Mouse (Mus musculus): ENCODE data around the gene Pkp2. TPM values are rescaled to one million over a fixed set of nuclear protein-coding genes. Genes with fewer than 3 reads are reported as not detected.
A peak's percentile ranks its signal among the peaks of the same experiment; 100 is the strongest.

The Pkp2 gene
- polyA plus RNA-seq, 1 experiment from 2014 or later: 14.4 TPM

- H3K27ac ChIP-seq (ENCODE audit: low read depth): peak overlapping the region; percentile 60
- peak overlapping the region; percentile 94 for H3K4me2 ChIP-seq (ENCODE audit: low read depth, low read length)
- 0 out of 2 replicates have a peak, but pooled peaks cover 6% of the 10 kb centered on the region for H3K27me3 ChIP-seq (ENCODE audit: insufficient read depth, low read length)
- ATAC-seq (no peak), DNase-seq (no peak)
- TF ChIP-seq CTCF (IDR thresholded peaks at IDR 0.05; ENCODE audit: low read depth) (no peak), EP300 (IDR thresholded peaks at IDR 0.05; ENCODE audit: low read depth) (0 out of 2 replicates have a peak, but pooled peaks have one; percentile 19)
- 29% methylated on average over 11 of the region's 11 CpGs for WGBS (ENCODE audit: insufficient replicate concordance)
- no peaks in the 10 kb centered on the region for H3K9me3 ChIP-seq (ENCODE audit: low read length)
- peaks cover 10% of the 10 kb centered on the region; the same call in 1 of the 2 replicates for H3K4me1 ChIP-seq (ENCODE audit: insufficient read depth)
- H3K36me3 ChIP-seq (replicated peaks; ENCODE audit: insufficient read depth, low read length): no peaks in the 10 kb centered on the region
- no peak overlapping the region for H3K9ac ChIP-seq (replicated peaks)
- H3K4me3 ChIP-seq (ENCODE audit: low read depth, low read length): no peak overlapping the region
Measured at GRCm38 (mm10) chr16:16215645-16216387, 2.7 kb downstream of the Pkp2 start.

GRCm38 (mm10) chr16:16216934-16217333 is 3.8 kb downstream of the Pkp2 start:
- 0 out of 2 replicates have a peak, but pooled peaks cover 6% of the 10 kb centered on the region for H3K27me3 ChIP-seq (ENCODE audit: insufficient read depth, low read length)
- no peaks in the 10 kb centered on the region for H3K9me3 ChIP-seq (ENCODE audit: low read length)
- TF ChIP-seq EP300 (IDR thresholded peaks at IDR 0.05; ENCODE audit: low read depth): no peak
- no peak for TF ChIP-seq CTCF (IDR thresholded peaks at IDR 0.05; ENCODE audit: low read depth)
- H3K27ac ChIP-seq (ENCODE audit: low read depth): no peak overlapping the region
- no peaks in the 10 kb centered on the region for H3K36me3 ChIP-seq (replicated peaks; ENCODE audit: insufficient read depth, low read length)
- DNase-seq: no peak
- 85% methylated on average over 1 of the region's 1 CpGs for WGBS (ENCODE audit: insufficient replicate concordance)
- H3K4me2 ChIP-seq (ENCODE audit: low read depth, low read length): no peak overlapping the region
- no peak for ATAC-seq
- no peak overlapping the region for H3K4me3 ChIP-seq (ENCODE audit: low read depth, low read length)
- no peak overlapping the region for H3K9ac ChIP-seq (replicated peaks)
- peaks cover 10% of the 10 kb centered on the region; the same call in 1 of the 2 replicates for H3K4me1 ChIP-seq (ENCODE audit: insufficient read depth)

GRCm38 (mm10) chr16:16219835-16220234 is 6.7 kb downstream of the Pkp2 start:
- WGBS (ENCODE audit: insufficient replicate concordance): 29% methylated on average over 3 of the region's 3 CpGs
- peaks cover 7% of the 10 kb centered on the region; the same call in 1 of the 2 replicates for H3K4me1 ChIP-seq (ENCODE audit: insufficient read depth)
- no peak overlapping the region for H3K4me2 ChIP-seq (ENCODE audit: low read depth, low read length)
- no peak overlapping the region for H3K27ac ChIP-seq (ENCODE audit: low read depth)
- ATAC-seq (no peak), DNase-seq (no peak)
- H3K4me3 ChIP-seq (ENCODE audit: low read depth, low read length): no peak overlapping the region
- TF ChIP-seq EP300 (IDR thresholded peaks at IDR 0.05; ENCODE audit: low read depth) (no peak), CTCF (IDR thresholded peaks at IDR 0.05; ENCODE audit: low read depth) (no peak)
- H3K9me3 ChIP-seq (ENCODE audit: low read length): no peaks in the 10 kb centered on the region
- no peak overlapping the region for H3K9ac ChIP-seq (replicated peaks)
- H3K36me3 ChIP-seq (replicated peaks; ENCODE audit: insufficient read depth, low read length): no peaks in the 10 kb centered on the region
- 0 out of 2 replicates have a peak, but pooled peaks cover 4% of the 10 kb centered on the region for H3K27me3 ChIP-seq (ENCODE audit: insufficient read depth, low read length)

- DNase-seq: no peak
- no peak for ATAC-seq
Measured at GRCm38 (mm10) chr16:16222651-16223050, 9.5 kb downstream of the Pkp2 start.

GRCm38 (mm10) chr16:16224506-16224924 is 11.4 kb downstream of the Pkp2 start:
- DNase-seq (no peak), ATAC-seq (peak; percentile 79)
- no peaks in the 10 kb centered on the region; the same call in 1 of the 2 replicates for H3K4me1 ChIP-seq (ENCODE audit: insufficient read depth)
- H3K9ac ChIP-seq (replicated peaks): no peak overlapping the region
- H3K36me3 ChIP-seq (replicated peaks; ENCODE audit: insufficient read depth, low read length): peaks cover 2% of the 10 kb centered on the region; the same call in 1 of the 2 replicates
- no peaks in the 10 kb centered on the region for H3K9me3 ChIP-seq (ENCODE audit: low read length)
- peak overlapping the region; percentile 46; the same call in 1 of the 2 replicates for H3K27ac ChIP-seq (ENCODE audit: low read depth)
- WGBS (ENCODE audit: insufficient replicate concordance): 39% methylated on average over 4 of the region's 4 CpGs
- H3K4me2 ChIP-seq (ENCODE audit: low read depth, low read length): no peak overlapping the region
- TF ChIP-seq EP300 (IDR thresholded peaks at IDR 0.05; ENCODE audit: low read depth) (no peak), CTCF (IDR thresholded peaks at IDR 0.05; ENCODE audit: low read depth) (no peak)
- H3K4me3 ChIP-seq (ENCODE audit: low read depth, low read length): no peak overlapping the region
- H3K27me3 ChIP-seq (ENCODE audit: insufficient read depth, low read length): no peaks in the 10 kb centered on the region

More at GRCm38 (mm10) chr16:16222651-16223050, 9.5 kb downstream of the Pkp2 start:
- H3K27me3 ChIP-seq (ENCODE audit: insufficient read depth, low read length): no peaks in the 10 kb centered on the region
- WGBS (ENCODE audit: insufficient replicate concordance): 50% methylated on average over 1 of the region's 1 CpGs
- H3K9ac ChIP-seq (replicated peaks): no peak overlapping the region
- H3K9me3 ChIP-seq (ENCODE audit: low read length): no peaks in the 10 kb centered on the region
- H3K27ac ChIP-seq (ENCODE audit: low read depth): no peak overlapping the region
- no peaks in the 10 kb centered on the region; the same call in 1 of the 2 replicates for H3K4me1 ChIP-seq (ENCODE audit: insufficient read depth)
- no peak overlapping the region for H3K4me3 ChIP-seq (ENCODE audit: low read depth, low read length)
- H3K36me3 ChIP-seq (replicated peaks; ENCODE audit: insufficient read depth, low read length): peaks cover 2% of the 10 kb centered on the region; the same call in 1 of the 2 replicates
- TF ChIP-seq EP300 (IDR thresholded peaks at IDR 0.05; ENCODE audit: low read depth) (no peak), CTCF (IDR thresholded peaks at IDR 0.05; ENCODE audit: low read depth) (no peak)
- no peak overlapping the region for H3K4me2 ChIP-seq (ENCODE audit: low read depth, low read length)

GRCm38 (mm10) chr16:16225828-16226227 is 12.7 kb downstream of the Pkp2 start:
- H3K9me3 ChIP-seq (ENCODE audit: low read length): no peaks in the 10 kb centered on the region
- peaks cover 6% of the 10 kb centered on the region; the same call in 1 of the 2 replicates for H3K36me3 ChIP-seq (replicated peaks; ENCODE audit: insufficient read depth, low read length)
- WGBS (ENCODE audit: insufficient replicate concordance): 89% methylated on average over 22 of the region's 22 CpGs
- H3K9ac ChIP-seq (replicated peaks): no peak overlapping the region
- no peaks in the 10 kb centered on the region for H3K27me3 ChIP-seq (ENCODE audit: insufficient read depth, low read length)
- DNase-seq: no peak
- H3K4me2 ChIP-seq (ENCODE audit: low read depth, low read length): no peak overlapping the region
- no peaks in the 10 kb centered on the region; the same call in 1 of the 2 replicates for H3K4me1 ChIP-seq (ENCODE audit: insufficient read depth)
- no peak for ATAC-seq
- TF ChIP-seq EP300 (IDR thresholded peaks at IDR 0.05; ENCODE audit: low read depth): no peak
- no peak for TF ChIP-seq CTCF (IDR thresholded peaks at IDR 0.05; ENCODE audit: low read depth)
- no peak overlapping the region for H3K4me3 ChIP-seq (ENCODE audit: low read depth, low read length)
- H3K27ac ChIP-seq (ENCODE audit: low read depth): no peak overlapping the region

All from liver, postnatal 0 days (tissue).